Mouse (Mus musculus): ENCODE data around the gene Vipr1. TPM values are rescaled to one million over a fixed set of nuclear protein-coding genes. Genes with fewer than 3 reads are reported as not detected.

The Vipr1 gene
- polyA plus RNA-seq, 1 experiment, result 2.0 TPM

GRCm38 (mm10) chr9:121600861-121601427, 41.6 kb upstream of the Vipr1 start:
- H3K27me3 ChIP-seq (replicated peaks; ENCODE audit: control insufficient read depth, insufficient read depth, low read length), result no peaks in the 10 kb centered on the region
- no peak overlapping the region for H3K27ac ChIP-seq (ENCODE audit: insufficient read depth, low read depth, low read length)
- H3K36me3 ChIP-seq (ENCODE audit: control insufficient read depth, insufficient read depth, low read length), result no peaks in the 10 kb centered on the region
- 24% methylated on average over 6 of the region's 6 CpGs for WGBS
- no peaks in the 10 kb centered on the region for H3K4me1 ChIP-seq (ENCODE audit: control insufficient read depth, insufficient read depth, low read length)
- no peak for DNase-seq
- TF ChIP-seq CTCF (conservative IDR thresholded peaks at IDR 0.05; ENCODE audit: insufficient read depth, insufficient read length, low read depth, low read length) (no peak), POLR2A (IDR thresholded peaks at IDR 0.05; ENCODE audit: low read depth, low read length) (no peak)
- H3K4me3 ChIP-seq (ENCODE audit: insufficient read depth, low read depth, low read length), result no peak overlapping the region

- Histone ChIP-seq H3K27me3 (replicated peaks; ENCODE audit: control insufficient read depth, insufficient read depth, low read length) (no peaks in the 10 kb centered on the region), H3K36me3 (ENCODE audit: control insufficient read depth, insufficient read depth, low read length) (no peaks in the 10 kb centered on the region), H3K27ac (ENCODE audit: insufficient read depth, low read depth, low read length) (no peak overlapping the region), H3K4me1 (ENCODE audit: control insufficient read depth, insufficient read depth, low read length) (no peaks in the 10 kb centered on the region), H3K4me3 (ENCODE audit: insufficient read depth, low read depth, low read length) (no peak overlapping the region)
- DNase-seq, result no peak
- TF ChIP-seq POLR2A (IDR thresholded peaks at IDR 0.05; ENCODE audit: low read depth, low read length), result no peak
- no peak for TF ChIP-seq CTCF (conservative IDR thresholded peaks at IDR 0.05; ENCODE audit: insufficient read depth, insufficient read length, low read depth, low read length)
- 80% methylated on average over 2 of the region's 2 CpGs for WGBS
These were observed 40.1 kb upstream of the Vipr1 start for GRCm38 (mm10) chr9:121602381-121602780.

DNA sequence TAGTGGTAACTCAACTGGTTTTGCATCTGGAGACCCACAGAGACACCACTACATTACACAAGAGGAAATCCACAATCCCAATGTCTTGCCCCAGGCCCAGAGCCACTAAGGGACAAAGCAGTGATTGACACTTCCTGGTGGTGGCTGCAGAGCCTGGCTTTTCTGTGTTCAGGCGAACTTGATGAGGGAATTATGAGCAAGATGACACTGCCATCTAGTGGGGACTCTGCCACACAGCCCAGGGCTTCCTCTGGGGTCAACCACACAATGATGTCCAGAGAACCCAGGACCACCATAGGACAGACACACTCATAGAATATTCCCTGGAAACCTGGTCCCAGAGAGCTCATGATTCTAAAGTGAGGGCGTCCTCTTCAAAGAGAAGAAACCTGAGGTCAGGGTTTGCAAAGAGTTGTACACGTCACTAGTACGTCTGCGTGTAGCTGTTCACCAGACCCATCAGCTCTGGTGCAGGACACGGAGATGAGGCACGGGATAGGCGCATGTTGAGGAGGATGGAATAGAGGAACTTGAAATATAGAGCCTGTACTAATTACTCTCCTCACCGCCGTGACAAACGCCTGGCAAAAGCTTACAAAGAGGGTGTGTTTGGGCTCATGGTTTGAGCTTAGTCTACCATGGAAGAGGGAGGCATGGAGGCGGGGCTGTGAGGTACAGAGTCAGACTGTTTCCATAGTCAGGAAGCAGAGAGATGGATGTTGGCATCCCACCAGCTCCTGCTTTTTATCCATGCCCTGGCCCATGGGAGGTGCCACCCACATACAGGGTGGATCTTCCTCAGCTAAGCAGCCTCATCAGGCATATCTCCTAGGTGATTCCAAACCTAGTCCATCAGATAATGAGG, 36.9 kb upstream of the Vipr1 start:
- Histone ChIP-seq H3K36me3 (ENCODE audit: control insufficient read depth, insufficient read depth, low read length) (no peaks in the 10 kb centered on the region), H3K27me3 (replicated peaks; ENCODE audit: control insufficient read depth, insufficient read depth, low read length) (no peaks in the 10 kb centered on the region), H3K4me3 (ENCODE audit: insufficient read depth, low read depth, low read length) (no peak overlapping the region), H3K4me1 (ENCODE audit: control insufficient read depth, insufficient read depth, low read length) (no peaks in the 10 kb centered on the region), H3K27ac (ENCODE audit: insufficient read depth, low read depth, low read length) (no peak overlapping the region)
- TF ChIP-seq POLR2A (IDR thresholded peaks at IDR 0.05; ENCODE audit: low read depth, low read length) (no peak), CTCF (conservative IDR thresholded peaks at IDR 0.05; ENCODE audit: insufficient read depth, insufficient read length, low read depth, low read length) (peak; percentile 96)
- WGBS, result 52% methylated on average over 12 of the region's 12 CpGs
- peak; percentile 72 for DNase-seq

- no peaks in the 10 kb centered on the region for H3K36me3 ChIP-seq (ENCODE audit: control insufficient read depth, insufficient read depth, low read length)
- no peak for DNase-seq
- no peak for TF ChIP-seq CTCF (conservative IDR thresholded peaks at IDR 0.05; ENCODE audit: insufficient read depth, insufficient read length, low read depth, low read length)
- no peak for TF ChIP-seq POLR2A (IDR thresholded peaks at IDR 0.05; ENCODE audit: low read depth, low read length)
- no peaks in the 10 kb centered on the region for H3K27me3 ChIP-seq (replicated peaks; ENCODE audit: control insufficient read depth, insufficient read depth, low read length)
- no peaks in the 10 kb centered on the region for H3K4me1 ChIP-seq (ENCODE audit: control insufficient read depth, insufficient read depth, low read length)
- no peak overlapping the region for H3K4me3 ChIP-seq (ENCODE audit: insufficient read depth, low read depth, low read length)
- 58% methylated on average over 1 of the region's 1 CpGs for WGBS
- no peak overlapping the region for H3K27ac ChIP-seq (ENCODE audit: insufficient read depth, low read depth, low read length)
These were observed 35.9 kb upstream of the Vipr1 start for GRCm38 (mm10) chr9:121606498-121607096.

DNA sequence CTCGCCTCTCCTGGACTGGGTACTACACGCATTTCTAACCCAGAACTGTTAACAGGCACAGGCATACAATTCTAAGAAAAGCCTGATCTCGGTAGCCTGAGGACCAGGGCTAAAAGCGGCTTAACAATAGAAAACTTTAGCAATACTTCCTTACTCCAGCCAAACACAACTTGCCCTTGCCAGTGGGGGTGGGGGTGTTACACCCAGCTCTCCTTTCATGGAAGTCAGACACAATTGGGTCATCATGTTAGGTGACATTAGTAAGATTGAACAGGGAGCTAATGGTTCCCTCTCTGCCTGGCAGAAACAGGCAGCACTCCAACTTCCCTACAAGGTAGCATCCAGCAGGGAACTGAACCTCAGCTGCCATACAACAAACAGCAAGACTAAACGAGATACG, 33.1 kb upstream of the Vipr1 start:
- H3K27ac ChIP-seq (ENCODE audit: insufficient read depth, low read depth, low read length), result no peak overlapping the region
- H3K27me3 ChIP-seq (replicated peaks; ENCODE audit: control insufficient read depth, insufficient read depth, low read length), result no peaks in the 10 kb centered on the region
- H3K36me3 ChIP-seq (ENCODE audit: control insufficient read depth, insufficient read depth, low read length), result no peaks in the 10 kb centered on the region
- H3K4me1 ChIP-seq (ENCODE audit: control insufficient read depth, insufficient read depth, low read length), result no peaks in the 10 kb centered on the region
- DNase-seq, result no peak
- no peak overlapping the region for H3K4me3 ChIP-seq (ENCODE audit: insufficient read depth, low read depth, low read length)
- TF ChIP-seq POLR2A (IDR thresholded peaks at IDR 0.05; ENCODE audit: low read depth, low read length) (no peak), CTCF (conservative IDR thresholded peaks at IDR 0.05; ENCODE audit: insufficient read depth, insufficient read length, low read depth, low read length) (no peak)
- 71% methylated on average over 6 of the region's 6 CpGs for WGBS

DNA sequence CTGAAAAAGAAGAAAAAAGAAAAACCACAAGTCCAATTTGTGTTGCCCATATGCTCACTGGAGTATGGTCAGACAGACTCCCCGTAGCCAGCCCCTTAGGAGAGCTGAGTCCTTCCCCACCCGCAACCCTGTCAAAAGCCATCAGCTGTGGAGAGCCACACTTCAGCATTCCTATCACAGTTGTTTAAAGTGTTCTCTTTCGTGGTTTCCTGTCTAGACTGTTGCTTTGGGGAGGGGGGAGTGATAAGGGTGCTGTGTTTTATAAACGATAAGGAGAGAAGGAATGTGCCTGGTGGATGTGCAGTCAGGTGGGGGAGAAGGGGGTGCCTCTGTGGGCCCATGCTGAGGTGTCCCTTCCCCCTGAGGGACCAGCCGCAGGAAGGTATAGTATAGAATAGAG, 29.3 kb upstream of the Vipr1 start:
- no peaks in the 10 kb centered on the region for H3K27me3 ChIP-seq (replicated peaks; ENCODE audit: control insufficient read depth, insufficient read depth, low read length)
- H3K4me1 ChIP-seq (ENCODE audit: control insufficient read depth, insufficient read depth, low read length), result no peaks in the 10 kb centered on the region
- H3K4me3 ChIP-seq (ENCODE audit: insufficient read depth, low read depth, low read length), result no peak overlapping the region
- H3K36me3 ChIP-seq (ENCODE audit: control insufficient read depth, insufficient read depth, low read length), result no peaks in the 10 kb centered on the region
- H3K27ac ChIP-seq (ENCODE audit: insufficient read depth, low read depth, low read length), result no peak overlapping the region
- TF ChIP-seq POLR2A (IDR thresholded peaks at IDR 0.05; ENCODE audit: low read depth, low read length), result no peak
- no peak for TF ChIP-seq CTCF (conservative IDR thresholded peaks at IDR 0.05; ENCODE audit: insufficient read depth, insufficient read length, low read depth, low read length)
- 49% methylated on average over 5 of the region's 5 CpGs for WGBS
- no peak for DNase-seq

DNA sequence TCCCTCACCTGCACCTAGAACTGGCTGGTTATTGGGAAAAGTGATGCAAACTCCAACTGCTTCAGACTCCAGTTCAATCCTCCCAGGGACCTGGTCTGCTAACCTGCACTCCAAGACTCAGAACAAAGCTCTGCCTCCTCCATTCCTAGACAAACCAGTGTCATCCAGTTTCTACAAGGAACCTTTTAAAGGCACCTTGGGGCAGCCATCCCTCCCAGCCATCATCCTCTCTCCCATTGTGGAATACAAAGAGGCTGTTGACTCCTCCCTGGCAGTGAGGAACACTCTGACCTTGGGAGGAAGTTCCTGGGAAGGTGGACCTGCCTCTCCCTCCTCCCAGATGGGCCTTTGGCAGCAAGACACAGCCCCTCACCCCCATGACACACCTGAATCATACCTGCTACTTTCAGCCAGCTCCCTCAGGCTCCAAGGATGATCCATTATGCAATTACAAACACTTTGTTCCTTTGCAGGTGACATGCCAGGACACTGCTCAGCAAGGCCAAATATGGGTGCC, 28.2 kb upstream of the Vipr1 start:
- no peak for TF ChIP-seq POLR2A (IDR thresholded peaks at IDR 0.05; ENCODE audit: low read depth, low read length)
- no peak for TF ChIP-seq CTCF (conservative IDR thresholded peaks at IDR 0.05; ENCODE audit: insufficient read depth, insufficient read length, low read depth, low read length)
- Histone ChIP-seq H3K27ac (ENCODE audit: insufficient read depth, low read depth, low read length) (no peak overlapping the region), H3K4me3 (ENCODE audit: insufficient read depth, low read depth, low read length) (no peak overlapping the region), H3K27me3 (replicated peaks; ENCODE audit: control insufficient read depth, insufficient read depth, low read length) (no peaks in the 10 kb centered on the region), H3K4me1 (ENCODE audit: control insufficient read depth, insufficient read depth, low read length) (no peaks in the 10 kb centered on the region), H3K36me3 (ENCODE audit: control insufficient read depth, insufficient read depth, low read length) (no peaks in the 10 kb centered on the region)
- DNase-seq, result no peak
